Mouse (Mus musculus): ENCODE data around the gene Zfp523.

DNA sequence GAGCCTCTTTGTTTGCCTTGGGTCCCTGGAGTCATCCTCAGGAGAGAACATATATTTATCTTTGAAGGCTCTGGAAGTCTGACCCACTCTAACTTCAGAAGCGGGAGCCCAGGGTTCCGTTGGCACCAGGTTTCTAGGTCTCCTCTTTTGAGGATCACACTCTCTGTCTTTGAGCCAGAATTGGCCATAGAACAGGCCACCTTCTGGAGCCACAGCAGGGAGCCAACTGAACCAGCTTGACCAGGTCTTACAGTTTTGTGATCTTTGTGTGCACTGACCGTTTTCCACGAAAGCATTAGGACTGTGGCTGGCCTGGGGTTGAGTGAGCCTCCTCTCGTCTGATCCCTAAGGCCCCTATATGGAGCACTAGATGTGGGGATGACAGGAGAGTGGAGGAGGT is 57.7 kb downstream of the Zfp523 start:
- no peak for TF ChIP-seq POLR2A (IDR thresholded peaks at IDR 0.05; ENCODE audit: low read depth, low read length)
- no peak for TF ChIP-seq CTCF (IDR thresholded peaks at IDR 0.05; ENCODE audit: borderline replicate concordance, insufficient read depth, low read length)
